Mouse (Mus musculus): ENCODE measurements around the gene Btbd6.

DNA sequence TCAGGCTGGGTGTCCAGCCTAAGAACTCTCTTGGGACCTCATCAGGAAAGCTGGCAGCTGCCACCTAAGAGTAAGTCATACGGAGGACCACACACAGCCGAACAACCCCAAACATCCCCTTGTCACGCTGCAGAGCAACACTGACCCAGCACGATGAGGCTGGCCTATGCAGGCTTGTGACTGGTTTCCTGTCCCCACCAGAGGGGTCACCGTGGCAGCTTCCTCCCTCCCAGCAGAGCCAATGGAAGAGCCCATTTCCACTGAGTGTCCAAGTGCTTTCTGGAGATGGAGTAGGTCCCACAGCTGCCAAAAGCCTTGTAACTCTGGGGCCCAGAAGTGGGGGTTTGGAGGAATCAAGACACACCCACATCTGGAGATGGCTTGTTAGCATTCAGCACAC is 14.4 kb upstream of the Btbd6 start:
- TF ChIP-seq CTCF (IDR thresholded peaks at IDR 0.05; ENCODE audit: insufficient read depth, low read length) (no peak), POLR2A (IDR thresholded peaks at IDR 0.05; ENCODE audit: borderline replicate concordance, extremely low read depth, low read depth, low read length) (no peak)
